In genomic region chr15:84856006-84856995, GRCm38 (mm10) we compare ENCODE assay signal across 8 mouse cellular contexts. TPM values are rescaled to one million over a fixed set of nuclear protein-coding genes. Genes with fewer than 3 reads are reported as not detected.
A peak's percentile ranks its signal among the peaks of the same experiment; 100 is the strongest.
DNase-seq lines count a peak whose midpoint lies in the region; ATAC-seq and TF ChIP-seq lines count a peak whose summit lies in the region.

TSS of gene Phf21b (minus strand) at chr15:84856049.

- H3K27me3 ChIP-seq in hindbrain, postnatal 0 days (ENCODE audit: insufficient read depth, low read length): no peaks in the 10 kb centered on the region

- DNase-seq in ZHBTc4 (ENCODE audit: low read depth, low spot score): peak; percentile 94
- peak; percentile 94 to 97 for DNase-seq in cerebellum, postnatal 25 days
- DNase-seq in gastrocnemius, adult 8-10 months (ENCODE audit: low spot score in 2 of 2): peak; percentile 55 to 71
- DNase-seq in hindbrain, postnatal 0 days (ENCODE audit: low spot score): peak; percentile 94
- DNase-seq in left cerebral cortex, postnatal 14 days (ENCODE audit: low spot score in 2 of 2): peak; percentile 87 to 88
- DNase-seq in right cerebral cortex, postnatal 25 days: peak; percentile 90
- peak; percentile 66 to 82 for DNase-seq in urinary bladder, postnatal 36 days (ENCODE audit: low spot score in 2 of 2)

- under 1% methylated on average over 67 of the region's 76 CpGs for WGBS in hindbrain, postnatal 0 days

- peak within 1 kb of the TSS; percentile 90 for H3K27ac ChIP-seq in hindbrain, postnatal 0 days

- peak; percentile 80 for ATAC-seq in hindbrain, postnatal 0 days
- peak; percentile 28; the same call in 1 of the 2 replicates for ATAC-seq in megakaryocyte-erythroid progenitor cell, adult 5-6 weeks (replicated peaks; ENCODE audit: low FRiP score, low TSS enrichment, poor library complexity, severe bottlenecking)

- H3K9me3 ChIP-seq in hindbrain, postnatal 0 days (ENCODE audit: low read length): no peaks in the 10 kb centered on the region

- H3K9ac ChIP-seq in hindbrain, postnatal 0 days (replicated peaks; ENCODE audit: low read length): peak within 1 kb of the TSS; percentile 72

- H3K4me3 ChIP-seq in hindbrain, postnatal 0 days (ENCODE audit: low read length): peak within 1 kb of the TSS; percentile 77

- no peaks in the 10 kb centered on the region for H3K36me3 ChIP-seq in hindbrain, postnatal 0 days (ENCODE audit: insufficient read depth, low read length)

- TF ChIP-seq CTCF in hindbrain, postnatal 0 days (IDR thresholded peaks at IDR 0.05; ENCODE audit: low read depth): no peak

- intact Hi-C loops in left cerebral cortex, postnatal 14 days (cut with DNase I): no loop called here

- H3K4me1 ChIP-seq in hindbrain, postnatal 0 days (ENCODE audit: insufficient read depth, low read length): peaks cover 20% of the 10 kb centered on the region; the same call in 1 of the 2 replicates

- H3K4me2 ChIP-seq in hindbrain, postnatal 0 days (ENCODE audit: low read depth, low read length): peak within 1 kb of the TSS; percentile 99

RNA-seq across cellular contexts. Expression of gene Phf21b, which starts in this region (rescaled TPM):
- under 1 TPM in 3 of 4 experiments, not detected in 1; 0.19 to 0.22 (median 0.21) TPM for total RNA-seq in gastrocnemius, adult 8-10 months (2022)
- 22.8 and 29.7 TPM in 2 replicates for total RNA-seq in hindbrain, postnatal 0 days (2014; rRNA removed)
- polyA plus RNA-seq in hindbrain, postnatal 0 days (2015; fragmentation: Nextera tagmentation; extraction: Ambion mirVana): 2.2 and 2.5 TPM in 2 replicates
- 10 to 100 TPM; 15.3 to 16.1 TPM for total RNA-seq in left cerebral cortex, postnatal 14 days (2021)
- total RNA-seq in megakaryocyte-erythroid progenitor cell, adult 5-6 weeks (2014; fragmentation: Nextera tagmentation): 4.0 TPM in 1 of 2 replicates, not detected in the other
- total RNA-seq in megakaryocyte-erythroid progenitor cell, adult 5-6 weeks (2017): not detected in 2 replicates

Comparison
In these comparisons a context has a peak if more than half of its experiments do, and no peak if none do; other contexts are left out.
1. Peak in every context shown above with its lines: DNase-seq, ATAC-seq, H3K4me3 ChIP-seq and H3K27ac ChIP-seq.
2. Peak in DNase-seq in gastrocnemius, adult 8-10 months; RNA of the gene not detected or under 1 TPM.